Mouse (Mus musculus) CH12.LX (cell line): ENCODE data around the gene Nos2. TPM values are rescaled to one million over a fixed set of nuclear protein-coding genes. Genes with fewer than 3 reads are reported as not detected.
A peak's percentile ranks its signal among the peaks of the same experiment; 100 is the strongest.

ENCODE experiments used
- DNase-seq: peaks from one replicate; pipeline ENCODE4 v3.0.0-alpha.2; 2013; ENCODE audit errors: extremely low read depth
- H3K27ac ChIP-seq: 2 replicates; pipeline ENCODE4 v1.5.1; 2012; ENCODE audit warnings: low read depth, mild to moderate bottlenecking, control low read depth, moderate library complexity; ENCODE audit not compliant: insufficient read depth
- H3K27me3 ChIP-seq: replicated peaks from 2 replicates; pipeline ENCODE3; 2012; ENCODE audit warnings: inconsistent platforms
- H3K36me3 ChIP-seq, 2 experiments: replicated peaks in 1 of 2; 2 replicates each; pipeline versions ENCODE3 to v1.6.1; 2012; ENCODE audit warnings: inconsistent platforms in 1 of 2, low read length in 1 of 2, mild to moderate bottlenecking in 1 of 2, mixed read lengths in 1 of 2, moderate library complexity in 1 of 2; ENCODE audit not compliant: control insufficient read depth in 1 of 2, insufficient read depth in 1 of 2
- H3K4me1 ChIP-seq, 2 experiments: 2 replicates each; pipeline ENCODE4 v1.6.1; 2012; ENCODE audit warnings: inconsistent platforms in 1 of 2, moderate library complexity in 1 of 2; ENCODE audit not compliant: insufficient read depth in 2 of 2, control insufficient read depth in 1 of 2
- H3K4me2 ChIP-seq: 2 replicates; pipeline ENCODE4 v1.6.1; 2012; ENCODE audit warnings: low read depth, mild to moderate bottlenecking, control low read depth; ENCODE audit not compliant: poor library complexity, insufficient read depth, severe bottlenecking
- H3K4me3 ChIP-seq, 3 experiments: fragments of 150-350 bp in 1 of 3; sonication (generic) in 1 of 3; replicated peaks in 1 of 3; 2 replicates each; pipeline versions ENCODE3 to v1.5.1; 2011 to 2012; ENCODE audit warnings: low read depth in 2 of 3, low read length in 2 of 3, mild to moderate bottlenecking in 2 of 3, moderate library complexity in 2 of 3, control low read depth in 1 of 3, improper control_type of control experiment in 1 of 3, inconsistent platforms in 1 of 3, mixed read lengths in 1 of 3; ENCODE audit not compliant: poor library complexity in 1 of 3
- H3K79me2 ChIP-seq: replicated peaks from 2 replicates; pipeline ENCODE4 v1.6.1; 2012; ENCODE audit warnings: mild to moderate bottlenecking, moderate library complexity; ENCODE audit not compliant: control insufficient read depth, poor library complexity, insufficient read depth, severe bottlenecking; ENCODE audit errors: extremely low read depth
- H3K9ac ChIP-seq: 2 replicates; pipeline ENCODE4 v1.6.1; 2012; ENCODE audit warnings: low read depth, mild to moderate bottlenecking, control low read depth, moderate library complexity; ENCODE audit not compliant: insufficient read depth
- H3K9me3 ChIP-seq: replicated peaks from 2 replicates; pipeline ENCODE3; 2012; ENCODE audit warnings: low read length, inconsistent platforms, mixed read lengths
- BHLHE40 ChIP-seq: IDR thresholded peaks from 2 replicates; pipeline ENCODE4 v1.6.1; 2011; ENCODE audit warnings: mild to moderate bottlenecking, low read depth, low read length, improper control_type of control experiment
- CTCF ChIP-seq, 2 experiments: IDR thresholded peaks in 1 of 2; conservative IDR thresholded peaks in 1 of 2; 2 replicates each; pipeline ENCODE4 v1.5.1; 2011 to 2012; ENCODE audit warnings: low read depth in 2 of 2, low read length in 2 of 2, improper control_type of control experiment in 1 of 2, inconsistent platforms in 1 of 2, mild to moderate bottlenecking in 1 of 2, moderate library complexity in 1 of 2
- E2F4 ChIP-seq: IDR thresholded peaks from 2 replicates; pipeline ENCODE4 v1.6.1; 2011; ENCODE audit warnings: low read depth, low read length, improper control_type of control experiment; ENCODE audit not compliant: insufficient replicate concordance
- ELF1 ChIP-seq: IDR thresholded peaks from 2 replicates; pipeline ENCODE4 v1.6.1; 2014; ENCODE audit warnings: low read depth, mild to moderate bottlenecking, inconsistent platforms, low read length, improper control_type of control experiment
- MAZ ChIP-seq: IDR thresholded peaks from 2 replicates; pipeline ENCODE4 v1.6.1; 2012; ENCODE audit warnings: low read depth, mild to moderate bottlenecking, inconsistent platforms, low read length, improper control_type of control experiment, moderate library complexity
- MYC ChIP-seq: IDR thresholded peaks from 2 replicates; pipeline ENCODE4 v1.6.1; 2011; ENCODE audit warnings: low read depth, mild to moderate bottlenecking, improper control_type of control experiment, low read length
- NRF1 ChIP-seq: IDR thresholded peaks from 2 replicates; pipeline ENCODE4 v1.6.1; 2014; ENCODE audit warnings: low read depth, mild to moderate bottlenecking, inconsistent platforms, low read length, improper control_type of control experiment, moderate library complexity
- PAX5 ChIP-seq: IDR thresholded peaks from 2 replicates; pipeline ENCODE4 v1.6.1; 2012; ENCODE audit warnings: low read length, inconsistent platforms, mixed read lengths
- RAD21 ChIP-seq: IDR thresholded peaks from 2 replicates; pipeline ENCODE4 v1.6.1; 2011; ENCODE audit warnings: low read depth, mild to moderate bottlenecking, low read length, improper control_type of control experiment, moderate library complexity
- RCOR1 ChIP-seq: conservative IDR thresholded peaks from 2 replicates; pipeline ENCODE4 v1.6.1; 2012; ENCODE audit warnings: low read depth, mild to moderate bottlenecking, inconsistent platforms, low read length, improper control_type of control experiment
- SMC3 ChIP-seq: IDR thresholded peaks from 2 replicates; pipeline ENCODE4 v1.6.1; 2011; ENCODE audit warnings: low read depth, low read length, improper control_type of control experiment
- TBP ChIP-seq: conservative IDR thresholded peaks from 2 replicates; pipeline ENCODE4 v1.6.1; 2011; ENCODE audit warnings: low read depth, low read length, improper control_type of control experiment
- UBTF ChIP-seq: IDR thresholded peaks from 2 replicates; pipeline ENCODE4 v1.6.1; 2012; ENCODE audit warnings: low read depth, mild to moderate bottlenecking, inconsistent platforms, low read length, improper control_type of control experiment, moderate library complexity
- ZC3H11A ChIP-seq: IDR thresholded peaks from 2 replicates; pipeline ENCODE4 v1.6.1; 2012; ENCODE audit warnings: low read depth, mild to moderate bottlenecking, inconsistent platforms, low read length, improper control_type of control experiment
- ZKSCAN1 ChIP-seq: IDR thresholded peaks from 2 replicates; pipeline ENCODE4 v1.6.1; 2012; ENCODE audit warnings: low read depth, inconsistent platforms, low read length, improper control_type of control experiment, borderline replicate concordance
- dilution Hi-C: fragments of 300-500 bp; cut with MboI; formaldehyde crosslinking; loops from 2 replicates; pipeline ENCODE4 v1.14.3; 2020; ENCODE audit warnings: low sequenced_read_pairs; ENCODE audit not compliant: extremely low pct_unique_long_range_greater_than_20kb, extremely low pct_ligation_motif_present
- in situ Hi-C: fragments of 300-500 bp; cut with MboI; formaldehyde crosslinking; loops from 3 replicates; pipeline ENCODE4 v1.14.3; 2019; ENCODE audit warnings: low sequenced_read_pairs, low pct_ligation_motif_present, low pct_unique_long_range_greater_than_20kb, mixed read lengths
- polyA plus RNA-seq: library from polyadenylated mRNA; unstranded; fragments of >175 nt; gene quantifications from 2 replicates; pipeline ENCODE4 v1.2.1, GENCODE M21; 2012; ENCODE audit warnings: low read depth; ENCODE audit not compliant: insufficient read length
- total RNA-seq, 2 experiments: library from RNA; depleted of rRNA; stranded (reverse); fragments of 300-350 nt in 1 of 2; fragments of >200 nt in 1 of 2; gene quantifications; 2 replicates each; pipeline ENCODE4 v1.2.3; 2012 to 2014

Nos2 gene
- total and polyA plus RNA-seq, 3 experiments: 1.6 to 3.4 (median 1.8) TPM

DNA sequence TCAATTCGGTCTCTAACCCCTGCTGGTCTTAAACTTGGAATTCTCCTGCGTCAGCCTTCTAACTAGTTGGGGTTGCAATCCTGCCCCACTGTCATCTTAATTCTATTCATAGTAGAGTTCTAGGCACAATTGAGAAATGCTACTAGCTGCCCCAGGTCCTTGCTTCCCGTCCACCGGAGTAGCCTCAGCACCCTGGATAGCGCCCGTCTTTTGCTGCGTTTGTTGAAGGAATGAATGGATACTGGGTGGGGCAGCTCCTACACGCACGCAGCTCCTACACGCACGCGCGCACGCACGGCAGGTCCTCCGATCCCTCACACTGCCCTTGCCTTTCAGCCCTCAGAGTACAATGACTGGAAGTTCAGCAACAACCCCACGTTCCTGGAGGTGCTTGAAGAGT is 31.9 kb downstream of the Nos2 start:
- H3K27me3 ChIP-seq: no peaks in the 10 kb centered on the region
- dilution Hi-C loops: no loop called here
- peaks cover 0 to 76% of the 10 kb centered on the region in 2 experiments for H3K36me3 ChIP-seq
- H3K79me2 ChIP-seq: no peaks in the 10 kb centered on the region
- H3K4me1 ChIP-seq: no peaks in the 10 kb centered on the region
- H3K9ac ChIP-seq: no peak overlapping the region
- H3K4me3 ChIP-seq: no peak overlapping the region
- no peak overlapping the region for H3K27ac ChIP-seq
- in situ Hi-C loops: loop anchor here (5.0 to 10.0 kb wide), 2 partner anchors 110 to 368 kb away; no protein-coding TSS in a partner anchor
- no peak for DNase-seq
- H3K4me2 ChIP-seq: no peak overlapping the region
- H3K9me3 ChIP-seq: no peaks in the 10 kb centered on the region
- TF ChIP-seq TBP (no peak), E2F4 (no peak), CTCF (conservative IDR thresholded peaks at IDR 0.05 in 1 of 2, IDR thresholded peaks at IDR 0.05 in 1 of 2; ENCODE audit: low read depth in 2 of 2, low read length in 2 of 2) (no peak), ZKSCAN1 (no peak), PAX5 (no peak), MYC (no peak), MAZ (no peak)

DNA sequence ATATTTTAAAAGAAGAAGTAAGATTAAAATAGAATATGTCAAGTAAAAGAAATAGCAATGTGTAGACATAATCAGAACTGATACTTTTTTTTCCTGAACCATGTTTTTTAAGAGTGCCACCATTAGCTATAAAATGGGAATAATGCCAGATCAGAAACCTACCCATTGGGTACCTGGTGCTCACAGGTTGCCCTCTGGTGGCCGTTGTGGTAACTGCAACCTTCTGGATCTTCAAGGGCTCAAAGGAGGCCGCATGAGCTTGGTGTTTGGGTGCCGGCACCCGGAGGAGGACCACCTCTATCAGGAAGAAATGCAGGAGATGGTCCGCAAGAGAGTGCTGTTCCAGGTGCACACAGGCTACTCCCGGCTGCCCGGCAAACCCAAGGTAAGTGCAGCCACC is 35.7 kb downstream of the Nos2 start:
- H3K4me2 ChIP-seq: no peak overlapping the region
- no peaks in the 10 kb centered on the region; a peak in 1 of 4 replicates for H3K4me1 ChIP-seq
- dilution Hi-C loops (no loop called here), in situ Hi-C loops (loop anchor here (10.0 kb wide), 1 partner anchor 371 kb away; no protein-coding TSS in a partner anchor)
- no peak overlapping the region for H3K9ac ChIP-seq
- H3K27me3 ChIP-seq: no peaks in the 10 kb centered on the region
- TF ChIP-seq BHLHE40 (no peak), SMC3 (peak; percentile 98), ZKSCAN1 (no peak), PAX5 (no peak), NRF1 (no peak), UBTF (no peak), RCOR1 (no peak), ELF1 (no peak), ZC3H11A (peak; percentile 64), CTCF (conservative IDR thresholded peaks at IDR 0.05 in 1 of 2, IDR thresholded peaks at IDR 0.05 in 1 of 2; ENCODE audit: low read depth in 2 of 2, low read length in 2 of 2) (peak; percentile 94), RAD21 (peak; percentile 85)
- H3K9me3 ChIP-seq: no peaks in the 10 kb centered on the region
- H3K36me3 ChIP-seq: peaks cover 0 to 56% of the 10 kb centered on the region in 2 experiments
- no peak overlapping the region for H3K27ac ChIP-seq
- H3K4me3 ChIP-seq: no peak overlapping the region
- DNase-seq: peak; percentile 79
- H3K79me2 ChIP-seq: no peaks in the 10 kb centered on the region
